ENCODE assay signal across 7 mouse cellular contexts in genomic region chr10:94942449-94943041, GRCm38 (mm10). TPM values are rescaled to one million over a fixed set of nuclear protein-coding genes. Genes with fewer than 3 reads are reported as not detected.
A peak's percentile ranks its signal among the peaks of the same experiment; 100 is the strongest.
DNase-seq lines count a peak whose midpoint lies in the region; ATAC-seq and TF ChIP-seq lines count a peak whose summit lies in the region.

No protein-coding gene starts in this region.

- DNase-seq in CH12.LX (ENCODE audit: extremely low read depth) (peak; percentile 78), R1 (ENCODE audit: low read depth, low spot score) (peak; percentile 53)
- peak; percentile 61 for DNase-seq in forebrain, embryonic 10.5 days (ENCODE audit: extremely low spot score, low spot score)
- peak; percentile 73 for DNase-seq in lung, postnatal 10 days
- DNase-seq in spleen, adult 12 weeks (ENCODE audit: low spot score), result peak; percentile 46
- DNase-seq in urinary bladder, postnatal 10 days (ENCODE audit: low spot score), result no peak

- peaks cover 54% of the 10 kb centered on the region for H3K79me2 ChIP-seq in CH12.LX (replicated peaks; ENCODE audit: control insufficient read depth, extremely low read depth, insufficient read depth, poor library complexity, severe bottlenecking)

- ATAC-seq in intestine, embryonic 15.5 days, result no peak

- peak; percentile 16; the same call in 1 of the 2 replicates for TF ChIP-seq EP300 in CH12.LX (IDR thresholded peaks at IDR 0.05; ENCODE audit: low read length)

- WGBS in forebrain, embryonic 10.5 days, result under 1% methylated on average over 16 of the region's 17 CpGs
- WGBS in intestine, embryonic 15.5 days, result 6% methylated on average over 17 of the region's 17 CpGs

- H3K4me1 ChIP-seq in CH12.LX (ENCODE audit: control insufficient read depth in 1 of 2, insufficient read depth in 2 of 2), result peaks cover 10 to 29% of the 10 kb centered on the region in 2 experiments; a peak in 3 of 4 replicates
- H3K4me1 ChIP-seq in forebrain, embryonic 10.5 days, result peaks cover 65% of the 10 kb centered on the region
- H3K4me1 ChIP-seq in intestine, embryonic 15.5 days (replicated peaks), result peaks cover 26% of the 10 kb centered on the region

- no peaks in the 10 kb centered on the region for H3K27me3 ChIP-seq in CH12.LX (replicated peaks)
- H3K27me3 ChIP-seq in forebrain, embryonic 10.5 days (ENCODE audit: poor library complexity, severe bottlenecking), result peaks cover 95% of the 10 kb centered on the region
- peaks cover 48% of the 10 kb centered on the region for H3K27me3 ChIP-seq in intestine, embryonic 15.5 days (replicated peaks)

- in situ Hi-C loops in CH12.LX (cut with MboI; ENCODE audit: low pct_ligation_motif_present, low pct_unique_long_range_greater_than_20kb, low sequenced_read_pairs), result no loop called here

- TF ChIP-seq RAD21 in CH12.LX (IDR thresholded peaks at IDR 0.05; ENCODE audit: low read depth, low read length), result no peak; the same call in 1 of the 2 replicates

- H3K4me3 ChIP-seq in CH12.LX (replicated peaks in 1 of 3; ENCODE audit: low read depth in 2 of 3, low read length in 2 of 3, poor library complexity in 1 of 3), result peak overlapping the region; percentile 82 to 95 (median 85)
- H3K4me3 ChIP-seq in forebrain, embryonic 10.5 days, result peak overlapping the region; percentile 66
- H3K4me3 ChIP-seq in intestine, embryonic 15.5 days (replicated peaks), result peak overlapping the region; percentile 72

- peak overlapping the region; percentile 91 for H3K4me2 ChIP-seq in CH12.LX (ENCODE audit: insufficient read depth, low read depth, poor library complexity, severe bottlenecking)
- H3K4me2 ChIP-seq in intestine, embryonic 15.5 days (replicated peaks), result peak overlapping the region; percentile 98

- peak overlapping the region; percentile 90 for H3K9ac ChIP-seq in CH12.LX (ENCODE audit: insufficient read depth, low read depth)
- peak overlapping the region; percentile 61; the same call in 1 of the 2 replicates for H3K9ac ChIP-seq in intestine, embryonic 15.5 days

- no peak; the same call in 1 of the 2 replicates for TF ChIP-seq POLR2A in CH12.LX (IDR thresholded peaks at IDR 0.05; ENCODE audit: low read depth, low read length)

- no peaks in the 10 kb centered on the region for H3K9me3 ChIP-seq in CH12.LX (replicated peaks; ENCODE audit: low read length)
- no peaks in the 10 kb centered on the region for H3K9me3 ChIP-seq in forebrain, embryonic 10.5 days
- no peaks in the 10 kb centered on the region for H3K9me3 ChIP-seq in intestine, embryonic 15.5 days

- peaks cover 0 to 16% of the 10 kb centered on the region in 2 experiments for H3K36me3 ChIP-seq in CH12.LX (replicated peaks in 1 of 2; ENCODE audit: control insufficient read depth in 1 of 2, insufficient read depth in 1 of 2, low read length in 1 of 2)
- no peaks in the 10 kb centered on the region for H3K36me3 ChIP-seq in forebrain, embryonic 10.5 days (replicated peaks)
- H3K36me3 ChIP-seq in intestine, embryonic 15.5 days, result no peaks in the 10 kb centered on the region

- H3K27ac ChIP-seq in CH12.LX (ENCODE audit: insufficient read depth, low read depth), result peak overlapping the region; percentile 39; the same call in 1 of the 2 replicates
- peak overlapping the region; percentile 92 for H3K27ac ChIP-seq in forebrain, embryonic 10.5 days
- no peak overlapping the region for H3K27ac ChIP-seq in intestine, embryonic 15.5 days

- TF ChIP-seq CTCF in CH12.LX (conservative IDR thresholded peaks at IDR 0.05 in 1 of 2, IDR thresholded peaks at IDR 0.05 in 1 of 2; ENCODE audit: low read depth in 2 of 2, low read length in 2 of 2), result no peak

- dilution Hi-C loops in CH12.LX (cut with MboI; ENCODE audit: extremely low pct_ligation_motif_present, extremely low pct_unique_long_range_greater_than_20kb, low sequenced_read_pairs), result no loop called here

TF ChIP-seq in CH12.LX, 34 proteins besides CTCF, POLR2A, EP300 and RAD21:
- TF ChIP-seq MAZ (IDR thresholded peaks at IDR 0.05; ENCODE audit: low read depth, low read length) (peak; percentile 36; the same call in 1 of the 2 replicates), SMC3 (IDR thresholded peaks at IDR 0.05; ENCODE audit: low read depth, low read length) (0 out of 2 replicates have a peak, but pooled peaks have one; percentile 3), E2F4 (IDR thresholded peaks at IDR 0.05; ENCODE audit: insufficient replicate concordance, low read depth, low read length) (no peak), ZNF384 (IDR thresholded peaks at IDR 0.05; ENCODE audit: low read depth, low read length) (no peak), UBTF (IDR thresholded peaks at IDR 0.05; ENCODE audit: low read depth, low read length) (peak; percentile 26; the same call in 1 of the 2 replicates), NELFE (IDR thresholded peaks at IDR 0.05; ENCODE audit: low read depth, low read length) (no peak; the same call in 1 of the 2 replicates), HCFC1 (IDR thresholded peaks at IDR 0.05; ENCODE audit: low read depth, low read length) (no peak), CHD1 (IDR thresholded peaks at IDR 0.05; ENCODE audit: low read depth, low read length) (0 out of 2 replicates have a peak, but pooled peaks have one; percentile 33), MAX (IDR thresholded peaks at IDR 0.05; ENCODE audit: low read length) (no peak), MAFK (IDR thresholded peaks at IDR 0.05; ENCODE audit: insufficient replicate concordance, low read length) (no peak)

RNA-seq across cellular contexts. Expression of gene Plxnc1, which starts 2.1 kb away (rescaled TPM):
- total RNA-seq in CH12.LX (2012; rRNA removed), result 33.0 and 38.4 TPM in 2 replicates
- 31.2 and 34.4 TPM in 2 replicates for total RNA-seq in CH12.LX (2014; rRNA removed)
- polyA plus RNA-seq in CH12.LX (2012; ENCODE audit: insufficient read length, low read depth), result 26.6 and 27.6 TPM in 2 replicates
- 1.8 and 2.1 TPM in 2 replicates for polyA plus RNA-seq in forebrain, embryonic 10.5 days (2016; fragmentation: Nextera tagmentation; extraction: Ambion mirVana)
- 1.0 and 1.3 TPM in 2 replicates for polyA plus RNA-seq in intestine, embryonic 15.5 days (2015; fragmentation: Nextera tagmentation; extraction: Ambion mirVana)
